Mouse (Mus musculus) adrenal gland, adult 18-20 months (tissue): ENCODE data around the gene Armc3. TPM values are rescaled to one million over a fixed set of nuclear protein-coding genes. Genes with fewer than 3 reads are reported as not detected.
A peak's percentile ranks its signal among the peaks of the same experiment; 100 is the strongest.
"Not testable (repeated sequence)": the region's sequence is repeated elsewhere in the genome, so short reads cannot be mapped to it uniquely, and the experiment has no call there.

Experiments
- DNase-seq, 2 experiments: peaks; one replicate each; pipeline ENCODE4 v3.0.0; 2021 to 2022; ENCODE audit warnings: low spot score in 2 of 2
- total RNA-seq, 2 experiments: library from RNA; stranded (reverse); gene quantifications; 1 replicate in 1 of 2; 2 replicates in 1 of 2; pipeline ENCODE4 v1.2.3; 2021

Armc3 gene
- total RNA-seq, 2 experiments from 2014 or later: not detected

- no peak for DNase-seq
Observed at GRCm38 (mm10) chr2:19270709-19271120, 71.6 kb downstream of the Armc3 start.

DNA sequence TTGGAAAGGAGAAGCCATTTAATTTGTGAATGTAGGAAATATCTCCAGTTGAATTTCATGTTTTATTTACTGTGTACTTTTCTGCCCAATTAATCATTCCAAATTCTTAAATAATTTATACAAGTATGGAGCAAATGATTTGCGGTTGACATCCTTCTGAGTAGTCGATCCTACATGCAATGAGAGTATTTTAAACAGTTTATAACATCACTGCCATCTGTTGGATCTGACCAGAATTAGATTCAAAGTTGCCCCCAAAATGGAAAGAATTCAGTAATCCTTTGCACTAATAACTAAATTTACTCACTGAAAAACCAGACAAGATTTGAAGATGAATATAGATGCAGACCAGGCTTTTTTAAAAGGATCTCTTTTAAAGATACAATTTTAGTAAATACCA is 75.5 kb downstream of the Armc3 start:
- no peak for DNase-seq

GRCm38 (mm10) chr2:19275602-19276539 is 76.8 kb downstream of the Armc3 start:
- DNase-seq: peak; percentile 82 to 85

- DNase-seq: no peak
Observed at GRCm38 (mm10) chr2:19280331-19280730, 81.2 kb downstream of the Armc3 start.

- DNase-seq: no peak
Observed at GRCm38 (mm10) chr2:19292366-19292765, 93.3 kb downstream of the Armc3 start.

DNA sequence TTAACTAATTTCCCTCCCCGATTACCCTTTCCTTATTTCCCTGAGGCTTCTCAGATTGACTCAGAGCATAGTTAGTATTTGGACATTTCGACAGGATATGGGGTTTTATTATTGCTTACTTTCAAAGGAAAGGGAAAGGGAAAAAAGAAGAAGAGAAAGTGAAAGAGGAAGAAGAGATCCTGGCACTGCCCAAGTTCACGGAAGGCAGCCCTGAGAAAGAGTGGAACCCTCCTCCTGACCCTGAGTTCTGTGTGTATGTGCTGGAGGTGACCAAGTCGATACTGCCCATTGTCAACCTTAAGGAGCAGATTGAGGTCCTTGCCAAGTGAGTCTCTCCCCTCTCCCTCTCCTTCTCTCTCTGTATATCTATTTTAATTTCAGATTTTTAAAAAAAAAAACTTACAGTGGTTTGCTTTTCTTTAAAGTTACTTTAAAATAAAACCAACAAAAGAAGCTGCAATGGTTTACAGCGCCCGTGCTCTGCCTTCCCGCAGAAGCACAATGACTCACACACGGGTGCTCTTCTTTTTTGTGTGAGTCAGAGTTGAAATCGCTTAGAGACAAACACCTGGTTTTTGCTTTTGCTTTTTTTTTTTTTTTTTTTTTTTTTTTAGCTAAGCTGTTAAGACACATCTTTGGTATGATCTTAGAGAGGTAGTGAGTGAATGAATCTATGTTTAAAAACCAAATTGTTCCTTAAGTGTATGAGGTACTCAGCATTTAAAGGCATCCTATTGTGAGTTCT is 101.4 kb downstream of the Armc3 start:
- no peak for DNase-seq

DNA sequence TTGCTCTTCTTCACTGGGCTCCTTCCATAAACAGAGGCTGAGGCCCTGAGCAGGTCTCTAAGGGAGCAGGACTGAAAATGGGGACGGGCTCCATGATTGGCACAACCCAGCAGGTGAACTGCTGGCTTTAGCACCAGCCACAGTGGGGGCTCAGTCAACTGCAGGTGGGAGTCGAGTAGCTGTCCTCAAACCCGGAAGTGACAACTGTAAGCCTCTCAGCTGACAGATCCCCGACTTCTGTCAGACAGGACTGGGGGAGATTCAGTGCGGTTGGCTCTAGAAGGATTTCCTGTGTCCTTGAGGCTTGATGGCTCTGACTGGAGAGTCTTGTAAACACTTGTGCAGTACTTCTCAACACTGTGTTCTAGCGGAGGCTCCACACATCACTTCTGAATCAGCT is 102.1 kb downstream of the Armc3 start:
- peak in 1 of 2 experiments; percentile 28 for DNase-seq

DNA sequence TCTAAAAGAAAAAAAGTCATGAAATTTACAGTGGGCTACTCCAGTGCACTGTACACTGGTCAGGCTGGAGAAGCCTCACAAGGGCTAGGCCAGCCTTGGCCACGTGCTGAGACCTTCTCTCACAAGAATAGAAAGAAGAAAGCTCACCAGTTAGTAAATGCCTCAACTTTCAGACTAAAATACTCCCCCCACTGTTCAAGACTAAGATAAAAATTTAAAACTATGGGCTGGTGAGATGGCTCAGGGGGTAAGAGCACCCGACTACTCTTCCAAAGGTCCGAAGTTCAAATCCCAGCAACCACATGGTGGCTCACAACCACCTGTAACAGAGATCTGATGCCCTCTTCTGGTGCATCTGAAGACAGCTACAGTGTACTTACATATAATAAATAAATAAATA is 104.0 kb downstream of the Armc3 start:
- not testable (repeated sequence) for DNase-seq

DNA sequence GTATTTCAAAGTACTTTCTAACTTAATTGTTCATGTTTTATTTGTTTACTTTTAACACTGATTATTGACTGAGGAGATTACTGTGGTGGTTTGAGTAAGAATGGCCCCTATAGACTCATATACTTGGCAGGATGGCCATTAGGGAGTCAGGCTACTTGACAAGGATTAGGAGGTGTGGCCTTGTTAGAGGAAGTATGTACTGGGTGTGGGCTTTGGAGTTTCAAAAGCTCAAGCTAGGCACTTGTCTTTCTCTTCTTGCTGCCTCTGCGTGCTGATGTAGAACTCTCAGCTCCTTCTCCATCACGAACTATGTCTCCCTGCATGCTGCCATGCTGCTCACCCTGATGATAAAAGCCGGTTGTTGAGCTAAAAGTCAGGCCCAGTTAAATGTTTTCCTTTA is 111.4 kb downstream of the Armc3 start:
- DNase-seq: no peak

GRCm38 (mm10) chr2:19316056-19316455 is 117.0 kb downstream of the Armc3 start:
- no peak for DNase-seq

GRCm38 (mm10) chr2:19316691-19317090 is 117.6 kb downstream of the Armc3 start:
- DNase-seq: no peak

DNA sequence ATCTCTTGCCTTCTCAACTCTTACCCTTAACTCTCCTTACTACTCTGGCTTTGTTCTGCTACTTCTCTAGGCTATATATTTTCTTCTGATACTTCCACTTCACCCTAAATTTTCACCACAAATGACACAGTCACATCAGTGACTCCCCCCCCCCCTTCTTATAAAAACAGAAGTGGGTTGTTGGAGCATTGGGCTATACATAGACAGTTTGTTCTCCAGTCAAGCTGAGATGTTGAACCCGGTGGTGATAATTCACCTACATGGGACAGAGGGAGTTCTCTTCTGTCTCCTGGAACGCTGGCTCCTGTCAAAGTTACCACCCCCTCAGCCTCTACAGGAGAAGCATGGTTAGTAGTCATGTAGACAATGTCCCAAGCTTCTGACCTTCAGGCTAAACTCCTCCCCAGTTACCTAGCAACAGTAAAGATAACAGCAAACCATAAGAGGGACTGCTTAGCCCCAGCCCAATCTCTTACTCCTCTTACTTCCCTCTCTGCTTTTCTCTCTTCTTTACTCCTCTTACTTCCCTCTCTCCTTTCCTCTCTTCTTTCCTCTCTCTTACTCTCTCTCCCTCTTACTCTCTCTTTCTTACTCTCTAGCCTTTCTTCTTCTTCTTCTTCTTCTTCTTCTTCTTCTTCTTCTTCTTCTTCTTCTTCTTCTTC is 118.2 kb downstream of the Armc3 start:
- not testable (repeated sequence) for DNase-seq

DNA sequence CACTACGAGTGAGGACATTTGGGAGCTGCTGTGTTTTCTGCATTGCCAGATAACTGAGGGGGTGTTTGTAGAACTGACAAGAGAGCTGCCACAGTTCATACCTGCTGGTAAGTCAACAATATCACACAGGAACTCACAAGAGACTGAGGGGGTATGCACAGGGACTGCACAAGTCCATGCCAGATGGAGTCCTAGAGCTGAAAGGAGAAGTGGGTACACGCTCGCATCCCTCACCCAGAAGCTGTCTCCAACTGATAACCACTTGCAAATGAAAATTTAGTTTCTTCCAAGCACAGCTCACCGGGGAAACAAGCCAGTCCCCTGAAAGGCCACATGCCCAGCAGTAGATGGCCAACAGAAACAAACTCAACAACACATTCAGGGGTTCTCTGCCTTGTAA is 119.4 kb downstream of the Armc3 start:
- no peak for DNase-seq

GRCm38 (mm10) chr2:19319284-19319683 is 120.2 kb downstream of the Armc3 start:
- no peak for DNase-seq

DNA sequence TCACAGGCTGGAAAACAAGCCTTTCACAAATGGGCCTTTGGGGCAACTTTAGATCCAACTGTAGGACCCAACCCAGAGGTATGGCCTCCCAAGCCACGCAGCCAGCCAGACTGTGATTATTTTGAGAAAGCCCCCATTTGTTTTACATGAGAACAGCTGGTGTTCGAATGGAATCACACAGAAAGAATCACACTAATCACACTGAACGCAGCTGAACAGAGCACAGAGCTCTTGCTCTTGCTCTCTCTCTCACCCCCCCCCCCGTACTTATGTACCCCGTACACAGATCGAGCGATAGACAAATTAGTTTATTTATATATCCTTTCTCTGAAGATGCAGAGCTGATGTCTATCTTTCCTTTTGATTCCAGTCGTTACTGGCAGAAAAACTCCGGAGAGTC is 123.3 kb downstream of the Armc3 start:
- DNase-seq: no peak

DNA sequence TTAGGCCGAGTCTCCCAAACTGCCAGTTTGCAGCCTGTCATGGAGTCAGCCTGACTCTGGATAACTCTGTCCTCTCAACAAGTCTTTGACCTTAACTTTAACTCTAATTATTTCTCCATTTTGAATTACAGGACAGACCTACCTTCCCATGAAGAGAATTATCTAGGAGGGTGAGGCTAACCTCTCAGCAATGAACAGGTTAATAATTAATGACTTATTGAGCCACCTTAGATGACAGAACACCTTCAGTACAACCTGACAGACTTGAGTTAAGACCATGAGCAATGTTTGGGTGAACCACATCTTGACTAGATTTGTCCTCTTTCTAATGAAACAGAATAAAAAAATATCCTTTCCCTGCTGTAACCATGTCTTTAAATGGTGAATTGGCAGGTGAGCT is 127.3 kb downstream of the Armc3 start:
- DNase-seq: no peak

- DNase-seq: no peak
Observed at GRCm38 (mm10) chr2:19327811-19328210, 128.7 kb downstream of the Armc3 start.

GRCm38 (mm10) chr2:19343901-19344635 is 145.0 kb downstream of the Armc3 start:
- peak in 1 of 2 experiments; percentile 32 for DNase-seq

GRCm38 (mm10) chr2:19344636-19345413 is 145.7 kb downstream of the Armc3 start:
- DNase-seq: peak; percentile 82 to 85

DNA sequence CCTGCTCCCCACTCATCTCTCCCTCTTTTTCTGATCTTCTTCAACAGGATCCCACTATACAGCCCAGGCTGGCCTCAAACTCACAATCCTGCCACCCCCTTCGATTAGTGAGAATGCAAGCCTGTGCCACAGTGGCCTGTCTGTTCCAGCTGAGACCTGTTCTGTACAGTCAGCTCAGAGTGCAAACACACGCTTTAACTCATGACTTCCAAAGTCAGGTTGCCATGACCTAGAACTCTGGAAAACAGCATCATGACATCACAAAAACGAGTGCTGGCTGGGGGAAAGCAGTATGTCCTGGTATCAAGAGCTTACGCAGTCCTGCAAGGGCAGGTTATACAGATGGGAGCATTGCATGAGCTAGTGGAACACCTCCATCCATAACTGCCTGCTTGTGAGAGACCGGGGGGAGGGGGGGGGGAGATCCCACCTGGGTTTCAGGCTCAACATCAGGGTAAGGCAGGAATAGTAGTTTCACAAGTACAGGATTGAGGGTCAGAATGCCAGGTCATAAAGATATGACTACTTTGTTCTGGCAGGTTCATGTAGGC is 146.4 kb downstream of the Armc3 start:
- no peak for DNase-seq
